Mouse (Mus musculus) embryonic facial prominence, embryonic 14.5 days (tissue): ENCODE measurements around the gene Mrpl47. TPM values are rescaled to one million over a fixed set of nuclear protein-coding genes. Genes with fewer than 3 reads are reported as not detected.

Experiments
- ATAC-seq: fragments of 200-750 bp; cut with Nextera tagmentation; 2 replicates; pipeline ENCODE4 v1.8.0; 2017; ENCODE audit warnings: low read depth, moderate number of reproducible peaks, moderate TSS enrichment
- DNase-seq: peaks from one replicate; pipeline ENCODE4 v3.0.0-alpha.2; 2015; ENCODE audit warnings: low spot score
- H3K27ac ChIP-seq: fragments of 300-500 bp; sonication (generic); replicated peaks from 2 replicates; pipeline ENCODE4 v1.5.1; 2014; ENCODE audit warnings: low read depth, mild to moderate bottlenecking, low read length, moderate library complexity
- H3K27me3 ChIP-seq: fragments of 300-500 bp; sonication (generic); replicated peaks from 2 replicates; pipeline ENCODE4 v1.6.1; 2014; ENCODE audit warnings: low read length; ENCODE audit not compliant: control insufficient read depth, insufficient read depth
- H3K36me3 ChIP-seq: fragments of 300-500 bp; sonication (generic); 2 replicates; pipeline ENCODE4 v1.6.1; 2014; ENCODE audit warnings: low read length, mixed read lengths; ENCODE audit not compliant: control insufficient read depth, insufficient read depth
- H3K4me1 ChIP-seq: fragments of 300-500 bp; sonication (generic); 2 replicates; pipeline ENCODE4 v1.6.1; 2014; ENCODE audit warnings: antibody characterized with exemption, low read length; ENCODE audit not compliant: control insufficient read depth, insufficient read depth
- H3K4me2 ChIP-seq: fragments of 300-500 bp; sonication (generic); 2 replicates; pipeline ENCODE4 v1.6.1; 2014; ENCODE audit warnings: low read depth, mild to moderate bottlenecking, low read length, moderate library complexity, mixed read lengths
- H3K4me3 ChIP-seq: fragments of 300-500 bp; sonication (generic); 2 replicates; pipeline ENCODE4 v1.5.1; 2014; ENCODE audit warnings: low read depth, mild to moderate bottlenecking, low read length
- H3K9ac ChIP-seq: fragments of 300-500 bp; sonication (generic); 2 replicates; pipeline ENCODE4 v1.6.1; 2014; ENCODE audit warnings: low read depth, mild to moderate bottlenecking, low read length, moderate library complexity, mixed read lengths
- H3K9me3 ChIP-seq: fragments of 300-500 bp; sonication (generic); 2 replicates; pipeline ENCODE4 v1.6.1; 2016; ENCODE audit warnings: low read length; ENCODE audit not compliant: control insufficient read depth
- WGBS: fragments of 180-500 bp; shearing (Covaris S2); extraction: QIAGEN DNeasy Blood & Tissue Kit; methylation state at CpG from one replicate; pipeline ENCODE4 v1.1.7; 2014; 5-methylcytosine and 5-hydroxymethylcytosine counted together
- polyA plus RNA-seq: library from polyadenylated mRNA; unstranded; fragments of >200 nt; fragmentation: Nextera tagmentation; extraction: Ambion mirVana; gene quantifications from 2 replicates; pipeline ENCODE4 v1.2.1, GENCODE M21; 2014

Gene Mrpl47
- polyA plus RNA-seq, 1 experiment from 2014 or later: 34.0 TPM

- no peak overlapping the region for H3K4me3 ChIP-seq
- H3K4me2 ChIP-seq: no peak overlapping the region
- H3K9ac ChIP-seq: no peak overlapping the region
- H3K36me3 ChIP-seq: no peaks in the 10 kb centered on the region
- no peaks in the 10 kb centered on the region for H3K4me1 ChIP-seq
- no peak overlapping the region for H3K27ac ChIP-seq
- no peaks in the 10 kb centered on the region for H3K9me3 ChIP-seq
- ATAC-seq (no peak), DNase-seq (no peak)
- 68% methylated on average over 1 of the region's 1 CpGs for WGBS
- no peaks in the 10 kb centered on the region for H3K27me3 ChIP-seq
Measured at GRCm38 (mm10) chr3:32686537-32686936, 50.9 kb downstream of the Mrpl47 start.

GRCm38 (mm10) chr3:32684631-32685030 lies 52.8 kb downstream of the Mrpl47 start:
- H3K9ac ChIP-seq: no peak overlapping the region
- no peak overlapping the region for H3K4me3 ChIP-seq
- ATAC-seq (no peak), DNase-seq (no peak)
- no peaks in the 10 kb centered on the region for H3K4me1 ChIP-seq
- H3K36me3 ChIP-seq: no peaks in the 10 kb centered on the region
- no peaks in the 10 kb centered on the region for H3K27me3 ChIP-seq
- H3K27ac ChIP-seq: no peak overlapping the region
- no peak overlapping the region for H3K4me2 ChIP-seq
- WGBS: 78% methylated on average over 3 of the region's 3 CpGs
- H3K9me3 ChIP-seq: no peaks in the 10 kb centered on the region

- Histone ChIP-seq H3K4me1 (no peaks in the 10 kb centered on the region), H3K27ac (no peak overlapping the region), H3K4me3 (no peak overlapping the region), H3K9me3 (no peaks in the 10 kb centered on the region), H3K36me3 (no peaks in the 10 kb centered on the region), H3K9ac (no peak overlapping the region), H3K4me2 (no peak overlapping the region), H3K27me3 (no peaks in the 10 kb centered on the region)
- no peak for DNase-seq
- 80% methylated on average over 11 of the region's 12 CpGs for WGBS
- no peak for ATAC-seq
Measured at GRCm38 (mm10) chr3:32682910-32683531, 54.4 kb downstream of the Mrpl47 start.

GRCm38 (mm10) chr3:32676393-32676792 lies 61.0 kb downstream of the Mrpl47 start:
- no peak for ATAC-seq

More at GRCm38 (mm10) chr3:32676393-32676792, 61.0 kb downstream of the Mrpl47 start:
- no peaks in the 10 kb centered on the region for H3K4me1 ChIP-seq
- no peaks in the 10 kb centered on the region for H3K9me3 ChIP-seq
- no peaks in the 10 kb centered on the region for H3K27me3 ChIP-seq
- H3K4me3 ChIP-seq: no peak overlapping the region
- WGBS: 80% methylated on average over 5 of the region's 6 CpGs
- no peak overlapping the region for H3K27ac ChIP-seq
- H3K36me3 ChIP-seq: no peaks in the 10 kb centered on the region
- no peak overlapping the region for H3K4me2 ChIP-seq
- no peak overlapping the region for H3K9ac ChIP-seq
- DNase-seq: no peak

Other genes with a start within 250 kb of the Mrpl47 start
- gene Kcnmb3, start 245.4 kb downstream of the Mrpl47 start, polyA plus RNA-seq: 0.19 TPM in 1 of 2 replicates, not detected in the other
- 35.4 and 42.2 TPM in 2 replicates for gene Zfp639, start 227.3 kb downstream of the Mrpl47 start, polyA plus RNA-seq
- gene Mfn1, start 208.1 kb downstream of the Mrpl47 start, polyA plus RNA-seq: 25.1 and 27.8 TPM in 2 replicates
- gene Gnb4, start 121.0 kb downstream of the Mrpl47 start, polyA plus RNA-seq: 85.0 and 88.0 TPM in 2 replicates
- gene Actl6a, start 31.3 kb downstream of the Mrpl47 start, polyA plus RNA-seq: 102 and 124 TPM in 2 replicates
- 319 and 331 TPM in 2 replicates for gene Ndufb5, start 615 bp downstream of the Mrpl47 start, polyA plus RNA-seq
- 7.6 and 9.9 TPM in 2 replicates for gene Usp13, start 79.9 kb upstream of the Mrpl47 start, polyA plus RNA-seq